Mouse (Mus musculus) hindbrain, embryonic 11.5 days (tissue): Measurements from ENCODE around the gene Tsg101. TPM values are rescaled to one million over a fixed set of nuclear protein-coding genes. Genes with fewer than 3 reads are reported as not detected.
"Not testable (repeated sequence)": the region's sequence is repeated elsewhere in the genome, so short reads cannot be mapped to it uniquely, and the experiment has no call there.

Experiments used
- ATAC-seq: fragments of 200-750 bp; cut with Nextera tagmentation; 2 replicates; pipeline ENCODE4 v1.8.0; 2017; ENCODE audit warnings: mild to moderate bottlenecking, moderate TSS enrichment, moderate library complexity; ENCODE audit not compliant: low FRiP score
- DNase-seq: peaks from one replicate; pipeline ENCODE4 v3.0.0-alpha.2; 2015; ENCODE audit warnings: low spot score
- H3K27ac ChIP-seq: fragments of 300-500 bp; sonication (generic); 2 replicates; pipeline ENCODE4 v1.5.1; 2014; ENCODE audit warnings: mild to moderate bottlenecking, low read depth, low read length
- H3K27me3 ChIP-seq: fragments of 300-500 bp; sonication (generic); 2 replicates; pipeline ENCODE4 v1.6.1; 2014; ENCODE audit warnings: mild to moderate bottlenecking, low read length, moderate library complexity, mixed read lengths; ENCODE audit not compliant: control insufficient read depth, insufficient read depth
- H3K36me3 ChIP-seq: fragments of 300-500 bp; sonication (generic); 2 replicates; pipeline ENCODE4 v1.6.1; 2014; ENCODE audit warnings: mild to moderate bottlenecking, low read length, moderate library complexity, mixed read lengths; ENCODE audit not compliant: control insufficient read depth, insufficient read depth
- H3K4me1 ChIP-seq: fragments of 300-500 bp; sonication (generic); replicated peaks from 2 replicates; pipeline ENCODE4 v1.6.1; 2014; ENCODE audit warnings: low read length, mixed read lengths; ENCODE audit not compliant: control insufficient read depth, insufficient read depth
- H3K4me2 ChIP-seq: fragments of 300-500 bp; sonication (generic); replicated peaks from 2 replicates; pipeline ENCODE4 v1.6.1; 2014; ENCODE audit warnings: mild to moderate bottlenecking, low read depth, low read length
- H3K4me3 ChIP-seq: fragments of 300-500 bp; sonication (generic); 2 replicates; pipeline ENCODE4 v1.5.1; 2014; ENCODE audit warnings: low read depth, low read length
- H3K9ac ChIP-seq: fragments of 300-500 bp; sonication (generic); 2 replicates; pipeline ENCODE4 v1.6.1; 2014; ENCODE audit warnings: low read depth, low read length
- H3K9me3 ChIP-seq: fragments of 300-500 bp; sonication (generic); 2 replicates; pipeline ENCODE4 v1.6.1; 2016; ENCODE audit warnings: low read length; ENCODE audit not compliant: control insufficient read depth
- WGBS: fragments of 180-500 bp; shearing (Covaris S2); extraction: QIAGEN DNeasy Blood & Tissue Kit; methylation state at CpG from one replicate; pipeline ENCODE4 v1.1.7; 2014; 5-methylcytosine and 5-hydroxymethylcytosine counted together
- polyA plus RNA-seq: library from polyadenylated mRNA; unstranded; fragments of >200 nt; fragmentation: Nextera tagmentation; extraction: Ambion mirVana; gene quantifications from 2 replicates; pipeline ENCODE4 v1.2.1, GENCODE M21; 2014

Tsg101 gene
- polyA plus RNA-seq, 1 experiment from 2014 or later: 380 TPM

DNA sequence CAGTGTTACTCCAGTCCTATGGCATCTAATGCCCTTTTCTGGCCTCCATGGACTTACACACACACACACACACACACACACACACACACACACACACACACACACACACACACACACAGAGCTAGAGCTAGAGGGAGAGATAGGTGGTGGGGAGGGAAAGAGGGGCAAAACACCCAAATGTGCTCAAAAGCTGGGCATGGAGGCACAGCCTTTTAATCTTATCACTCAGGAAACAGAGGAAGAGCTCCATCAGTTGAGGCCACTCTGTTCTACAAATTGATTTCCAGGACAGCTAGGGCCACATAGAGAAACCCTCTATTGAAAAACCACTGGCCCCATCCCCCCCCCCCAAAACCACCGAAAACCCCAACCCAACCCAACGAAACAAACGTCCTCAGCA, 36.5 kb downstream of the Tsg101 start:
- Histone ChIP-seq H3K4me1 (no peaks in the 10 kb centered on the region), H3K27ac (no peak overlapping the region), H3K36me3 (peaks cover 13% of the 10 kb centered on the region), H3K9ac (no peak overlapping the region), H3K27me3 (no peaks in the 10 kb centered on the region), H3K4me2 (no peak overlapping the region), H3K4me3 (no peak overlapping the region), H3K9me3 (no peaks in the 10 kb centered on the region)
- 86% methylated on average over 3 of the region's 3 CpGs for WGBS
- ATAC-seq (no peak), DNase-seq (no peak)

- not testable (repeated sequence) for H3K9me3 ChIP-seq, DNase-seq, H3K9ac ChIP-seq, H3K36me3 ChIP-seq, H3K27me3 ChIP-seq, H3K4me2 ChIP-seq, H3K4me1 ChIP-seq, ATAC-seq, H3K4me3 ChIP-seq, H3K27ac ChIP-seq
- 82% methylated on average over 6 of the region's 8 CpGs for WGBS
These were observed 37.8 kb downstream of the Tsg101 start for GRCm38 (mm10) chr7:46881941-46882340.

DNA sequence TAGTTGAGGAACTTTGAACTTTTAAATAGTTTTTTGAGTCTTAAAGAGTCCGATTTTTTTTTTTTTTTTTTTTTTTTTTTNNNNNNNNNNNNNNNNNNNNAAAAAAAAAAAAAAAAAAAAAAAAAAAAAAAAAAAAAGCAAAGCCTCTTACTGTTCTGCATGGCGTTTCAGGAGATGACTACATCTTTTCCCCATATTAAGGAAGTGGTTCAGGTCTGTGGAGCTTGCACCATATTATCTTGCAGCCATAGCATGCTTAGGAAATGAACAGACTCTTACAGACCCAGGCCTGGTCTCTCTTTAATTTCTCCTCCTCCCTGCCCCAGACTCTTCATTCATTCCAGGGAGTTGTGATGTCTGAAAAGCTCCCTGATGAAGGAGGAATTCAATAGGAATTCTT, 38.8 kb downstream of the Tsg101 start:
- no peaks in the 10 kb centered on the region for H3K27me3 ChIP-seq
- H3K27ac ChIP-seq: no peak overlapping the region
- H3K36me3 ChIP-seq: peaks cover 2% of the 10 kb centered on the region; the same call in 1 of the 2 replicates
- ATAC-seq (no peak), DNase-seq (no peak)
- H3K9me3 ChIP-seq: no peaks in the 10 kb centered on the region
- WGBS: 97% methylated on average over 2 of the region's 2 CpGs
- H3K4me2 ChIP-seq: no peak overlapping the region
- no peak overlapping the region for H3K4me3 ChIP-seq
- H3K9ac ChIP-seq: no peak overlapping the region
- H3K4me1 ChIP-seq: no peaks in the 10 kb centered on the region

DNA sequence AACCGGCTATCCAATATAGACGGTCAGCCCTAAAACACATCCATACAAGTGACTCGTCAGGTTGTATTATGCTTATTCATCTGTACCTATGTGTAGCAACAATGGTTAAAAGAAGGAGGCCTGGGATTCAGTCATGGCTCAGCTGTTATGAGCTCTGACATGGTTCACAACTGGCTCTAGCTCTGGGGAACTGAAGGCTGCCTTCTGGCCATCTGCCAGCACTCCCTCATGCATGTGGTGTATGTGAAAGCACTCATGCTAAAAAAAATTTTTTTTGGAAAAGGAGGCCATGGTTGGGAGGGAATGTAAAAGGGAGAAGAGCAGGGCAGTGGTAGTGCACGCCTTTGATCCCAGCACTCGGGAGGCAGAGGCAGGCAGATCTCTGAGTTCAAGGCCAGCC, 39.9 kb downstream of the Tsg101 start:
- no peaks in the 10 kb centered on the region for H3K9me3 ChIP-seq
- H3K9ac ChIP-seq: no peak overlapping the region
- no peak overlapping the region for H3K4me3 ChIP-seq
- no peak for ATAC-seq
- DNase-seq: no peak
- no peaks in the 10 kb centered on the region for H3K4me1 ChIP-seq
- H3K4me2 ChIP-seq: no peak overlapping the region
- H3K27me3 ChIP-seq: no peaks in the 10 kb centered on the region
- no peak overlapping the region for H3K27ac ChIP-seq
- WGBS: 95% methylated on average over 5 of the region's 5 CpGs
- H3K36me3 ChIP-seq: no peaks in the 10 kb centered on the region

- ATAC-seq (no peak), DNase-seq (no peak)
- H3K9me3 ChIP-seq: no peaks in the 10 kb centered on the region
- no peak overlapping the region for H3K4me2 ChIP-seq
- no peaks in the 10 kb centered on the region for H3K36me3 ChIP-seq
- WGBS: 88% methylated on average over 6 of the region's 6 CpGs
- H3K27ac ChIP-seq: no peak overlapping the region
- H3K9ac ChIP-seq: no peak overlapping the region
- no peaks in the 10 kb centered on the region for H3K4me1 ChIP-seq
- H3K27me3 ChIP-seq: no peaks in the 10 kb centered on the region
- no peak overlapping the region for H3K4me3 ChIP-seq
These were observed 42.5 kb downstream of the Tsg101 start for GRCm38 (mm10) chr7:46877255-46877654.

GRCm38 (mm10) chr7:46876841-46877240, 42.9 kb downstream of the Tsg101 start:
- ATAC-seq (no peak), DNase-seq (no peak)
- no peaks in the 10 kb centered on the region for H3K36me3 ChIP-seq

DNA sequence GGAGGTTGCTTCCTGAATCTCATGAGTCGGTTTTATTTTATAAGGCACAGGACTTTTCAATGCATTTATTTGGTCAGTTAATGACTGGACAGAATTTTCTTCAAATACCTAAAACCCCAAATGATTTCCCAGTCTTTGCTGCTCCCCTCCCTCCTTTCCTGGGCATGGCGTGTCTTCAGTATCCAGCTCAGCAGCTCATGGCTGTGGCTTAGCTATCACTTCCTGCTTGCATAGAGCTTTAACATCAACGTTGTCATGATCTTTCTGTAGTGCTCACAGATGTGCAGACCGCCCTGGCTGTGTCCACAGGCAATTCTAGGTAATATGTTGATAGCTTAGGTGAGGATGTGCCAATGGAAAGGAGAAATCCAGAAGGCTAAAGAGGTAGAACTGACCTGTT, 47.8 kb downstream of the Tsg101 start:
- H3K27me3 ChIP-seq: no peaks in the 10 kb centered on the region
- no peak overlapping the region for H3K9ac ChIP-seq
- H3K27ac ChIP-seq: no peak overlapping the region
- no peak overlapping the region for H3K4me3 ChIP-seq
- H3K9me3 ChIP-seq: no peaks in the 10 kb centered on the region
- H3K4me2 ChIP-seq: no peak overlapping the region
- ATAC-seq (no peak), DNase-seq (no peak)
- H3K36me3 ChIP-seq: no peaks in the 10 kb centered on the region
- 81% methylated on average over 4 of the region's 4 CpGs for whole genome bisulfite sequencing
- no peaks in the 10 kb centered on the region for H3K4me1 ChIP-seq

More at GRCm38 (mm10) chr7:46876841-46877240, 42.9 kb downstream of the Tsg101 start:
- Histone ChIP-seq H3K27me3 (no peaks in the 10 kb centered on the region), H3K4me1 (no peaks in the 10 kb centered on the region), H3K4me2 (no peak overlapping the region), H3K9me3 (no peaks in the 10 kb centered on the region), H3K9ac (no peak overlapping the region), H3K27ac (no peak overlapping the region), H3K4me3 (no peak overlapping the region)
- 69% methylated on average over 4 of the region's 4 CpGs for WGBS

- Histone ChIP-seq H3K4me1 (no peaks in the 10 kb centered on the region), H3K9ac (no peak within 1 kb of the TSS), H3K4me3 (no peak within 1 kb of the TSS), H3K36me3 (no peaks in the 10 kb centered on the region), H3K9me3 (no peaks in the 10 kb centered on the region), H3K4me2 (no peak within 1 kb of the TSS), H3K27ac (no peak within 1 kb of the TSS), H3K27me3 (no peaks in the 10 kb centered on the region)
- ATAC-seq (no peak), DNase-seq (no peak)
- WGBS: 32% methylated on average over 10 of the region's 10 CpGs
These were observed 58.8 kb downstream of the Tsg101 start, which contains the start of gene Ldhc for GRCm38 (mm10) chr7:46860996-46861395. TSS of gene Ldhc (plus strand) at chr7:46861203.

DNA sequence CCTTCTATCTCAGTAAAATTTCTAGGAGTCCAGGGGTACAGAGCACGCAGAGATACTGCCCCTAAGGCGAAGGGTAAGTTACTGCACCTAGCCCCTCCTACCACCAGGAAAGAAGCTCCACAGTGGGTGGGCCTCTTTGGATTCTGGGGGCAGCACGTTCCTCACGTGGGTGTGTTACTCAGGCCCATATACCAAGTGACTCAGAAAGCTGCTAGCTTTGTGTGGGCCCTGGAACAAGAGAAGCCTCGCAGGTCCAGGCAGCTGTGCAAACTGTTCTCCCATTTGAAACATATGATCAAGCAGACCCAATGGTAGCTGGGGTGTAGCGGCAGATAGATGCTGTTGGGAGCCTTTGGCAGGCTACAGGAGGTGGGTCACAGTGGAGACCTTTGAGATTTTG, 60.7 kb downstream of the Tsg101 start:
- H3K4me2 ChIP-seq: no peak overlapping the region
- WGBS: 70% methylated on average over 6 of the region's 6 CpGs
- DNase-seq (no peak), ATAC-seq (no peak)
- 0 out of 2 replicates have a peak, but pooled peaks cover under 1% of the 10 kb centered on the region for H3K36me3 ChIP-seq
- H3K27me3 ChIP-seq: no peaks in the 10 kb centered on the region
- H3K9ac ChIP-seq: no peak overlapping the region
- H3K4me3 ChIP-seq: no peak overlapping the region
- no peak overlapping the region for H3K27ac ChIP-seq
- no peaks in the 10 kb centered on the region for H3K4me1 ChIP-seq
- H3K9me3 ChIP-seq: no peaks in the 10 kb centered on the region
